Mouse (Mus musculus): ENCODE measurements around the gene Sgo2a. TPM values are rescaled to one million over a fixed set of nuclear protein-coding genes. Genes with fewer than 3 reads are reported as not detected.

Sgo2a gene
- total RNA-seq, 2 experiments from 2014 or later: 3.5 to 5.1 TPM

Other genes with a start within 250 kb of the Sgo2a start
- 1 to 10 TPM; 7.1 to 7.3 TPM for gene Spats2l, start 221.8 kb upstream of the Sgo2a start, total RNA-seq (2021)
- gene Kctd18, start 23.0 kb downstream of the Sgo2a start, total RNA-seq (2021): 1 to 10 TPM; 5.9 to 7.7 TPM
- 10 to 100 TPM in 1 of 2 experiments, 1 to 10 TPM in 1; 8.6 to 14.3 TPM for gene Aox1, start 34.0 kb downstream of the Sgo2a start, total RNA-seq (2021)
- 1 to 10 TPM; 1.5 to 2.8 TPM for gene Aox3, start 117.2 kb downstream of the Sgo2a start, total RNA-seq (2021)
- not detected for gene Aox4, start 214.4 kb downstream of the Sgo2a start, total RNA-seq (2021)

Data from heart, adult 18-20 months (tissue).